7 mouse cellular contexts compared by ENCODE assay signal in the genomic region with DNA sequence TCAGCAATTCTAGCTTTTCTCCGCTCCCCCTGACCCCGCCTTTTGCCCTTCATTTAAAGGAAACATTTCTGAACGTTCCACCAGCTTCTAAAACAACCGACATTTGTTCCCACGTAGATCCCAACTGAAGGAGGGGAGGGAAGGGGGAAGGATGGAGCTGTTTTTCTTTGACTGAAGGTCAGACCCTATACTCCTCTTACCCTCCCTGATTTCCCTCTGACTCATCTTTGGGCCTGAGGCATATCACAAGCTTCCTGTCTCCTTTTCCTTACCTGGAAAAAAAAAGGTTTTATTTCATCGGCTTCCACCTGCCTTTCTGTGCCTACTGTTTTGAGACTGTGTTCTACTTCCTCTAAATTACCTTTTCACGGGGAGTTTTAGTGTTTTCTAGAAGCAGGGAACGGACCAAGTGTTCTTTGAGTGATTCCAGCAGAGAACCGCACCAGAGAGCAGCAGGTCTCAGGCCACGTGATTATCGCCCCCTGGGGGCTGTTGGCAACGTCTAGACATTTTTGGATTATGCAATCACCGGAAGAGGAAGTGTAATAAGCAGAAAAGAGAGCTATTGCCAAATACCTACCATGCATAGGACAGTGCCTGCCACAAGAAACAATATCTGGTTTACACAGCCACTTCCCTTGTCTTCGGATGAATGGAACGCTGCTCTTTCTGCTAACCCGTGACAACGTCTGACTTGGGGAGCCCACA.
DNase-seq lines count a peak whose midpoint lies in the region; ATAC-seq and TF ChIP-seq lines count a peak whose summit lies in the region.

No protein-coding gene starts in this region.

- no peak overlapping the region for H3K27ac ChIP-seq in limb, embryonic 14.5 days (replicated peaks; ENCODE audit: low read depth, low read length)

- H3K4me3 ChIP-seq in limb, embryonic 14.5 days (replicated peaks; ENCODE audit: low read length), result no peak overlapping the region

- H3K4me1 ChIP-seq in limb, embryonic 14.5 days (ENCODE audit: control insufficient read depth, insufficient read depth, low read length), result peaks cover 10% of the 10 kb centered on the region

- no peak for TF ChIP-seq POLR2A in limb, embryonic 14.5 days (IDR thresholded peaks at IDR 0.05; ENCODE audit: borderline replicate concordance, extremely low read depth, insufficient read depth, insufficient read length)

- H3K36me3 ChIP-seq in limb, embryonic 14.5 days (ENCODE audit: control insufficient read depth, insufficient read depth, low read length), result no peaks in the 10 kb centered on the region

- 31% methylated on average over 17 of the region's 17 CpGs for WGBS in limb, embryonic 14.5 days

- H3K4me2 ChIP-seq in limb, embryonic 14.5 days (replicated peaks; ENCODE audit: low read depth, low read length, severe bottlenecking), result no peak overlapping the region

- no peak overlapping the region for H3K9ac ChIP-seq in limb, embryonic 14.5 days (ENCODE audit: low read depth, low read length, severe bottlenecking)

- H3K27me3 ChIP-seq in limb, embryonic 14.5 days (ENCODE audit: control insufficient read depth, insufficient read depth, low read length), result no peaks in the 10 kb centered on the region

- intact Hi-C loops in heart, postnatal 36 days (cut with DNase I), result no loop called here

- peak; percentile 50; the same call in 1 of the 2 replicates for ATAC-seq in limb, embryonic 14.5 days (ENCODE audit: low FRiP score, low read depth)
- ATAC-seq in monocyte, adult 5-6 weeks (replicated peaks; ENCODE audit: insufficient number of reproducible peaks, low FRiP score, low TSS enrichment, poor library complexity, severe bottlenecking), result peak; percentile 66

- H3K9me3 ChIP-seq in limb, embryonic 14.5 days (ENCODE audit: control insufficient read depth, low read length), result no peaks in the 10 kb centered on the region

- peak; percentile 90 for DNase-seq in CD4-positive, CD25-positive, alpha-beta regulatory T cell, adult 2 months (ENCODE audit: low read depth, low spot score)
- DNase-seq in Muller cell, postnatal 12 days (ENCODE audit: inconsistent ontology term), result peak; percentile 91
- peak; percentile 89 for DNase-seq in cerebellum, postnatal 25 days
- DNase-seq in heart, postnatal 36 days, result peak; percentile 44 to 55
- peak; percentile 58 for DNase-seq in limb, embryonic 14.5 days (ENCODE audit: low spot score)
- DNase-seq in thymus, postnatal 0 days (ENCODE audit: low spot score), result peak; percentile 86
